Mouse (Mus musculus): ENCODE results near the gene Nedd4. TPM values are rescaled to one million over a fixed set of nuclear protein-coding genes. Genes with fewer than 3 reads are reported as not detected.

Gene Nedd4
- polyA plus RNA-seq, 1 experiment from 2014 or later = 815 TPM

DNA sequence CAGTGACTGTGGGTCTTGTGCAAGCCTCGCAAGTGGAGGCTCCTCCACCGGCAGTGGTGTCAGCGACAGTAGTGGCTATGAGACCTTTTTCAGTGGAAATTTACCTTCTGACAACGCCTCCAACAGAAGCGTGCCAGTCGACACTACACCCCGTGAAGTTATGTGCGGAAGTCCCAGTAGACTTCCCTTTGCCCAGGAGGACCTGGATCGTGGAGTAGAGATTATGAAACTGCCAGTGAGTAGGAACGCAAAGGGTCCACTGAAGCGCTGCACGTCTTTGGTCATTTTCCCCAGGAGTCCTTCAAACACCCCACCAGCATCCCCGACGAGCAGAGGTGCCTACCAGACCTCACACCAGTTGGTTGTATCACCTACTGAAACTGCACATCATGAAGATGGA, 31.7 kb downstream of the Nedd4 start:
- Histone ChIP-seq H3K4me2 (ENCODE audit: low read depth, severe bottlenecking) (no peak overlapping the region), H3K9ac (ENCODE audit: low read length) (no peak overlapping the region)

DNA sequence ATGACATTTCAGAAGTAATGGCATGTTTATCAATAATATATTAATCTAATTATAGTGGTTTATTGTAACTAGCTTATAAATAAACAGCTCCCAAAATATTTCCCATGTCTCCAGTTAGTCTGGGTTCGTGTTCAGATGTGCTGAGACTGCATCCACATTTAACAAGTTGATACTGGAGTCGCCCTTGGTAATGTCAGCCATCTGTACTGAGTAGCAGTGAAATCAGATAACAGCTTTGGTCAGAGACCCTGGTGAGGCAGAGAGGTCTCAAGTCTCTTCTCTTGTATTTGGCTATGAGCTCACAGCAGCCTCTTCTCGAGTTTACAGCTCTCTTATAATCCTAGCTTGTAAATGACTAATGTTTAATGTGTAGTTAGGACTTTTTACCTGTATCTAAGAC, 34.4 kb downstream of the Nedd4 start:
- WGBS = 69% methylated on average over 3 of the region's 3 CpGs
- no peak overlapping the region for H3K4me3 ChIP-seq (ENCODE audit: low read depth, low read length)
- no peak overlapping the region for H3K9ac ChIP-seq (ENCODE audit: low read length)
- H3K9me3 ChIP-seq (ENCODE audit: control insufficient read depth, low read length) = no peaks in the 10 kb centered on the region
- ATAC-seq (ENCODE audit: insufficient number of reproducible peaks, low FRiP score, low TSS enrichment, low read depth) (no peak), DNase-seq (ENCODE audit: low spot score) (no peak)
- H3K4me1 ChIP-seq (ENCODE audit: control insufficient read depth, insufficient read depth, low read length) = no peaks in the 10 kb centered on the region
- H3K36me3 ChIP-seq (ENCODE audit: control insufficient read depth, insufficient read depth, low read length) = peaks cover 32% of the 10 kb centered on the region
- no peak overlapping the region for H3K4me2 ChIP-seq (ENCODE audit: low read depth, severe bottlenecking)
- no peaks in the 10 kb centered on the region for H3K27me3 ChIP-seq (ENCODE audit: control insufficient read depth, insufficient read depth, low read length)
- no peak overlapping the region for H3K27ac ChIP-seq (replicated peaks; ENCODE audit: low read depth, low read length)

More for the DNA sequence above, 31.7 kb downstream of the Nedd4 start:
- H3K36me3 ChIP-seq (ENCODE audit: control insufficient read depth, insufficient read depth, low read length) = peaks cover 39% of the 10 kb centered on the region
- no peak for ATAC-seq (ENCODE audit: insufficient number of reproducible peaks, low FRiP score, low TSS enrichment, low read depth)
- WGBS = 91% methylated on average over 14 of the region's 14 CpGs
- no peaks in the 10 kb centered on the region for H3K27me3 ChIP-seq (ENCODE audit: control insufficient read depth, insufficient read depth, low read length)
- H3K27ac ChIP-seq (replicated peaks; ENCODE audit: low read depth, low read length) = no peak overlapping the region
- no peaks in the 10 kb centered on the region for H3K9me3 ChIP-seq (ENCODE audit: control insufficient read depth, low read length)
- no peak overlapping the region for H3K4me3 ChIP-seq (ENCODE audit: low read depth, low read length)
- no peak for DNase-seq (ENCODE audit: low spot score)
- no peaks in the 10 kb centered on the region for H3K4me1 ChIP-seq (ENCODE audit: control insufficient read depth, insufficient read depth, low read length)

DNA sequence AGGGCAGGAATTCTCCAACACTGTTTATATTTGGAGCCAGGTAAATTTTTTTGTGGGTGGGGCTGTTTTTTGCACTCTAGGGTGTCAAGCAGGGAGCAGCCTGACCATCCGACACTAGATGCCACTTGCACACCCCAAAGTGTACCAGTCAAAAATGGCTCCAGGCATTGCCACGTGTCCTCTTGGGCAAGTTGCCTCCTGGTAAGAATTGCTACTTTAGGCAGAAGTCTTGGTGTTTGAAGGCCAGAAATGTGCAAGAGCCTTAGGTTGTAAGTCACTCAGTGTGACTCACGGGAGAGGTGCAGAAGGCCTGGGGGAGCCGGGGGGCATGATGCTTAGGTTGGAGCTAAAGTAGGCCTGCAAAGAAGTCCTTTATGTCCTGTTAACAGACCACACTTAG, 35.6 kb downstream of the Nedd4 start:
- Histone ChIP-seq H3K4me3 (ENCODE audit: low read depth, low read length) (no peak overlapping the region), H3K4me1 (ENCODE audit: control insufficient read depth, insufficient read depth, low read length) (no peaks in the 10 kb centered on the region), H3K27me3 (ENCODE audit: control insufficient read depth, insufficient read depth, low read length) (no peaks in the 10 kb centered on the region), H3K36me3 (ENCODE audit: control insufficient read depth, insufficient read depth, low read length) (peaks cover 38% of the 10 kb centered on the region), H3K4me2 (ENCODE audit: low read depth, severe bottlenecking) (no peak overlapping the region), H3K9ac (ENCODE audit: low read length) (no peak overlapping the region), H3K9me3 (ENCODE audit: control insufficient read depth, low read length) (no peaks in the 10 kb centered on the region), H3K27ac (replicated peaks; ENCODE audit: low read depth, low read length) (no peak overlapping the region)
- no peak for ATAC-seq (ENCODE audit: insufficient number of reproducible peaks, low FRiP score, low TSS enrichment, low read depth)
- no peak for DNase-seq (ENCODE audit: low spot score)
- 89% methylated on average over 4 of the region's 4 CpGs for WGBS

DNA sequence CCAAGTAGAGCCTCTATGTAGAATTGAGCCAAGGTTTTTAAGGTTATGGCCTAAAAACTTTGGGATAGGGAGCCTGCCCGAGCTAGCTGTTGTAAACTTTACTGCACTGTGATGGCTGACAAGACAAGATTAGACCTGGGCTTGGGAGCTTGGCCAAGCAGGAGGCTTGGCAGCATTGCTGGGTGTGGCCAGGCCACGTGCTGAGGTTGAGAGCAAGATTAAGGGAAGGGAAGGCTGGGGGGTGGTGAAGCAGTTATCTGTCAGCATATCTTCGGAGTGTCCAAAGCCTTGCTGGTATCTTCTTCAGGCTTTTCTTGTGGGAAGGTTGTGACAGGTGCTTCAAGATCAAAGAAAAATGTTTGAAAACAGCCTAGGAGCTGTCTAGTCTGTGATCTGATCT, 37.6 kb downstream of the Nedd4 start:
- H3K4me1 ChIP-seq (ENCODE audit: control insufficient read depth, insufficient read depth, low read length) = no peaks in the 10 kb centered on the region
- DNase-seq (ENCODE audit: low spot score) (no peak), ATAC-seq (ENCODE audit: insufficient number of reproducible peaks, low FRiP score, low TSS enrichment, low read depth) (no peak)
- H3K27me3 ChIP-seq (ENCODE audit: control insufficient read depth, insufficient read depth, low read length) = no peaks in the 10 kb centered on the region
- no peak overlapping the region for H3K4me2 ChIP-seq (ENCODE audit: low read depth, severe bottlenecking)
- H3K9ac ChIP-seq (ENCODE audit: low read length) = no peak overlapping the region
- no peak overlapping the region for H3K27ac ChIP-seq (replicated peaks; ENCODE audit: low read depth, low read length)
- WGBS = 60% methylated on average over 3 of the region's 3 CpGs
- H3K4me3 ChIP-seq (ENCODE audit: low read depth, low read length) = no peak overlapping the region
- H3K36me3 ChIP-seq (ENCODE audit: control insufficient read depth, insufficient read depth, low read length) = peaks cover 29% of the 10 kb centered on the region
- H3K9me3 ChIP-seq (ENCODE audit: control insufficient read depth, low read length) = no peaks in the 10 kb centered on the region

DNA sequence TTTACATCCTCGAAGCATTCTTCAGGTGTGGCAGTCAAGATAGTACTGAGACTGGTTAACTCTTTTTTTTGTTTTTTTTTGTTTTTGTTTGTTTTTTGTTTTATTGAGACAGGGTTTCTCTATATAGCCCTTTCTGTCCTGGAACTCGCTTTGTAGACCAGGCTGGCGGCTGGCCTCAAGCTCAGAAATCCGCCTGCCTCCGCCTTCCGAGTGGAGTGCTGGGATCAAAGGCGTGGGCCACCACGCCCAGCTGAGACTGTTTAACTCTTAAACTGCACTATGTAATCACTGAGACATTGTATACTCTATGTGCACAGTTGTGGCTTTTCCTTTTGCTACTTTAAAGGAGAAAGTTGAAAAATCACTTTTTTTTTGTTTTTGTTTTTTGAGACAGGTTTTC, 39.3 kb downstream of the Nedd4 start:
- DNase-seq (ENCODE audit: low spot score) (no peak), ATAC-seq (ENCODE audit: insufficient number of reproducible peaks, low FRiP score, low TSS enrichment, low read depth) (no peak)
- Histone ChIP-seq H3K9ac (ENCODE audit: low read length) (no peak overlapping the region), H3K4me1 (ENCODE audit: control insufficient read depth, insufficient read depth, low read length) (no peaks in the 10 kb centered on the region), H3K4me2 (ENCODE audit: low read depth, severe bottlenecking) (no peak overlapping the region), H3K27ac (replicated peaks; ENCODE audit: low read depth, low read length) (no peak overlapping the region), H3K9me3 (ENCODE audit: control insufficient read depth, low read length) (no peaks in the 10 kb centered on the region), H3K27me3 (ENCODE audit: control insufficient read depth, insufficient read depth, low read length) (no peaks in the 10 kb centered on the region), H3K36me3 (ENCODE audit: control insufficient read depth, insufficient read depth, low read length) (peaks cover 29% of the 10 kb centered on the region), H3K4me3 (ENCODE audit: low read depth, low read length) (no peak overlapping the region)
- 65% methylated on average over 8 of the region's 8 CpGs for WGBS

DNA sequence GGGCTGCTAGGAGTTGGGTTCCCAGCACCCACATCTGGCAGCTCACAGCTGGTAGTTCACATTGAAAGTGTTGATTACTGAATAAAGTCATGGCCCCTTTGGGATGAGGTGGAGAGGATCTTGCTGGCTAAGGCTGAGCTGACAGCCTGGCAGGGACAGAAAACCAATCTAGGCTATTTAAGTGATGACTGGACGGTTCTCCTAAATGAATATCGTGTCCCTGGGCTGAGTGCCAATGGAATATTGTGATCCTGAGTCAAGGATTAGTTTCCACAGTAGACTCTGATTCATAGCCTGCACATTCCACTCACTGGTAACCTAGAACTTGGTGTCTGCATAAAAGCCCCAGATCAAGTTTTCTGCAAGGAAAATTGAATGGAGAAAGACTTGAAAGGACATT, 39.9 kb downstream of the Nedd4 start:
- 97% methylated on average over 2 of the region's 2 CpGs for WGBS
- no peak for ATAC-seq (ENCODE audit: insufficient number of reproducible peaks, low FRiP score, low TSS enrichment, low read depth)
- no peaks in the 10 kb centered on the region for H3K27me3 ChIP-seq (ENCODE audit: control insufficient read depth, insufficient read depth, low read length)
- no peak overlapping the region for H3K4me3 ChIP-seq (ENCODE audit: low read depth, low read length)
- no peak overlapping the region for H3K4me2 ChIP-seq (ENCODE audit: low read depth, severe bottlenecking)
- no peak overlapping the region for H3K27ac ChIP-seq (replicated peaks; ENCODE audit: low read depth, low read length)
- DNase-seq (ENCODE audit: low spot score) = no peak
- no peaks in the 10 kb centered on the region for H3K4me1 ChIP-seq (ENCODE audit: control insufficient read depth, insufficient read depth, low read length)
- no peaks in the 10 kb centered on the region for H3K9me3 ChIP-seq (ENCODE audit: control insufficient read depth, low read length)
- no peak overlapping the region for H3K9ac ChIP-seq (ENCODE audit: low read length)
- H3K36me3 ChIP-seq (ENCODE audit: control insufficient read depth, insufficient read depth, low read length) = peaks cover 33% of the 10 kb centered on the region

DNA sequence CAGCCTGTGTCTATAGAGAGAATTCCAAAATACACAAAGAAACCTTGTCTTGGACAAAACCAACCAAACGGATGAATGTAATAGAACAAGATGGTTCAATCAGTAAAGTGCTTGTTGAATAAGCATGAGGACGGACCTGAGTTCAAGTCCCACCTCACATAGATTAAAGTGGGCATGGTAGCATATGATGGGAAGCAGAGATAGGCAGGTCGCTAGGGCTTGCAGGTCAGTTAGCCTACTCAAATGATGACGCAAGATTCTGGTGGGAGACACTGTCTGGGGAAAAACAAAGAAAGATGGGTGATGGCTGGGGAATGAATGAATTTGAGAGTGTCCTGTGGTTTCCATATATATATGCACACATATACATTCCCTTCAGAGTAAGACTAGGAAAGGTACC, 41.0 kb downstream of the Nedd4 start:
- no peak for ATAC-seq (ENCODE audit: insufficient number of reproducible peaks, low FRiP score, low TSS enrichment, low read depth)
- 94% methylated on average over 4 of the region's 4 CpGs for WGBS
- no peak for DNase-seq (ENCODE audit: low spot score)
- H3K9me3 ChIP-seq (ENCODE audit: control insufficient read depth, low read length) = no peaks in the 10 kb centered on the region
- no peak overlapping the region for H3K9ac ChIP-seq (ENCODE audit: low read length)
- no peak overlapping the region for H3K27ac ChIP-seq (replicated peaks; ENCODE audit: low read depth, low read length)
- H3K27me3 ChIP-seq (ENCODE audit: control insufficient read depth, insufficient read depth, low read length) = no peaks in the 10 kb centered on the region
- H3K4me2 ChIP-seq (ENCODE audit: low read depth, severe bottlenecking) = no peak overlapping the region
- H3K4me3 ChIP-seq (ENCODE audit: low read depth, low read length) = no peak overlapping the region
- no peaks in the 10 kb centered on the region for H3K4me1 ChIP-seq (ENCODE audit: control insufficient read depth, insufficient read depth, low read length)
- H3K36me3 ChIP-seq (ENCODE audit: control insufficient read depth, insufficient read depth, low read length) = peaks cover 36% of the 10 kb centered on the region

DNA sequence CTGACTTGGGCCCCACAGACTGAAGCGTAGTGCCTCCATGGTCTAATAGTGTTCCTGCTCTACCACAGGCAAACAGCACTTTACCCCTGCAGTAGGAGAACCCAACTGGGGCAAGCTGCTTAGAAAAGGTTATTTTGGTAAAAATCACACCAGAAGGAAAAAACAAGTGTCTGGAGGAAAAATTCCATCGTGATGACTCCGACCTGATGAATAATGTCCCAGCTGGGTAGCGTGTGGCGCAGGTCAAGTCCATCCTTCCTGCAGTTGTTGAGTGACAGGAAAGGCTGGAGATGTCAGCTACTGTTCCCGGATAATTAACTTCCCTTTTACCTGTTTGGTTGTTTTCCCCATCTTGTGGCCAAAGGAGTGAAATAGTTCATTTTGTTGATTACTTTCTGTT, 41.6 kb downstream of the Nedd4 start:
- no peaks in the 10 kb centered on the region for H3K4me1 ChIP-seq (ENCODE audit: control insufficient read depth, insufficient read depth, low read length)
- no peak overlapping the region for H3K9ac ChIP-seq (ENCODE audit: low read length)
- DNase-seq (ENCODE audit: low spot score) (no peak), ATAC-seq (ENCODE audit: insufficient number of reproducible peaks, low FRiP score, low TSS enrichment, low read depth) (no peak)
- no peak overlapping the region for H3K27ac ChIP-seq (replicated peaks; ENCODE audit: low read depth, low read length)
- 88% methylated on average over 6 of the region's 6 CpGs for WGBS
- H3K4me2 ChIP-seq (ENCODE audit: low read depth, severe bottlenecking) = no peak overlapping the region
- no peaks in the 10 kb centered on the region for H3K27me3 ChIP-seq (ENCODE audit: control insufficient read depth, insufficient read depth, low read length)
- H3K36me3 ChIP-seq (ENCODE audit: control insufficient read depth, insufficient read depth, low read length) = peaks cover 33% of the 10 kb centered on the region
- no peak overlapping the region for H3K4me3 ChIP-seq (ENCODE audit: low read depth, low read length)
- H3K9me3 ChIP-seq (ENCODE audit: control insufficient read depth, low read length) = no peaks in the 10 kb centered on the region

DNA sequence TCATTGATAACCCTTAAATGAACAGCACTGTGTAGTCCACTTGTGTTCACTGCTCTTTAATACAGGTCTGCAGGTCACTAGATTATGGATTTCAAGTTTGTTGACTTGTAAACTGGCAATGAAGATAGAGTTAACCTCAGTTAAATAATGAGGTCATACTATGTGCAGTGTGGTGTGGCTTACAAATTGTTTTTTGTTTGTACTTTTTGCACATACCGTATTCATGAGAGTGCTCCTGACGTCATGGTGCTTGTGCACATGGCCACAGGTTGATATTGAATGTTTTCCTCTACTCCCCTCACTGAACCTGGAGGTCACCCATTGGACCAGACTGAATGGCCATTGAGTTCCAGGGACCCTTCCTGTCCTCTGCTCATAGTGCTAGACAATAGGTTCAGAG, 43.1 kb downstream of the Nedd4 start:
- Histone ChIP-seq H3K36me3 (ENCODE audit: control insufficient read depth, insufficient read depth, low read length) (peaks cover 37% of the 10 kb centered on the region), H3K27ac (replicated peaks; ENCODE audit: low read depth, low read length) (no peak overlapping the region), H3K4me2 (ENCODE audit: low read depth, severe bottlenecking) (no peak overlapping the region), H3K4me3 (ENCODE audit: low read depth, low read length) (no peak overlapping the region), H3K9me3 (ENCODE audit: control insufficient read depth, low read length) (no peaks in the 10 kb centered on the region), H3K9ac (ENCODE audit: low read length) (no peak overlapping the region), H3K27me3 (ENCODE audit: control insufficient read depth, insufficient read depth, low read length) (no peaks in the 10 kb centered on the region), H3K4me1 (ENCODE audit: control insufficient read depth, insufficient read depth, low read length) (no peaks in the 10 kb centered on the region)
- DNase-seq (ENCODE audit: low spot score) (no peak), ATAC-seq (ENCODE audit: insufficient number of reproducible peaks, low FRiP score, low TSS enrichment, low read depth) (no peak)
- 90% methylated on average over 2 of the region's 2 CpGs for WGBS
